Mouse (Mus musculus) ovary, adult 10 weeks (tissue): ENCODE measurements around the gene Eif4h. TPM values are rescaled to one million over a fixed set of nuclear protein-coding genes. Genes with fewer than 3 reads are reported as not detected.

Experiments used
- polyA plus RNA-seq: library from polyadenylated mRNA; stranded (reverse); fragments of 350-450 nt; fragmentation: Illumina TruSeq; extraction: RNeasy Lipid Tissue Mini Kit (QIAGEN cat#74804); gene quantifications from one replicate; pipeline ENCODE4 v1.2.3, GENCODE M21; 2014

Gene Eif4h
- polyA plus RNA-seq: 115 TPM

DNA sequence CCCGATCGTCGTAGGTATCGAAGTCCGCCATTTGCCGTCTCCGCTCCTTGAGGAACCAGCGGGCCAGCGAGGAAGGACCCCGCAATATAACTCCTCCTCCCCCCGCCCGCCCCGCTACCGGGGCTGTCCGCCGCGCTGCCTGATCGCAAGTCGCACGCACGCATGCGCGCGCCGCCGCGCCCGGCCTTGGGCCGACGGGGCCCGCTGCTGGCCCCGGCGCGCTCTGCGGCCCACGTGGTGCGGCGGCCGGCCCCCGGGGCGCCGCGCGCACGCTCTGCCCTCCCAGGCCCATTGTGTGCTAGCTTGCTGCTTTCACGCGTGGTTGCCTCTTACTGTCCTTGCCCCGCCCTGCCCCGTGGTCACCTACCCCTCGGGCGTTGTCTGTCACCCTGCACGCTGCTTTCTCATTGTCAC is at the start of gene Eif4h:
Gene Eif4h (minus strand): TSS at position 222 of the 414 bp plus-strand sequence.

DNA sequence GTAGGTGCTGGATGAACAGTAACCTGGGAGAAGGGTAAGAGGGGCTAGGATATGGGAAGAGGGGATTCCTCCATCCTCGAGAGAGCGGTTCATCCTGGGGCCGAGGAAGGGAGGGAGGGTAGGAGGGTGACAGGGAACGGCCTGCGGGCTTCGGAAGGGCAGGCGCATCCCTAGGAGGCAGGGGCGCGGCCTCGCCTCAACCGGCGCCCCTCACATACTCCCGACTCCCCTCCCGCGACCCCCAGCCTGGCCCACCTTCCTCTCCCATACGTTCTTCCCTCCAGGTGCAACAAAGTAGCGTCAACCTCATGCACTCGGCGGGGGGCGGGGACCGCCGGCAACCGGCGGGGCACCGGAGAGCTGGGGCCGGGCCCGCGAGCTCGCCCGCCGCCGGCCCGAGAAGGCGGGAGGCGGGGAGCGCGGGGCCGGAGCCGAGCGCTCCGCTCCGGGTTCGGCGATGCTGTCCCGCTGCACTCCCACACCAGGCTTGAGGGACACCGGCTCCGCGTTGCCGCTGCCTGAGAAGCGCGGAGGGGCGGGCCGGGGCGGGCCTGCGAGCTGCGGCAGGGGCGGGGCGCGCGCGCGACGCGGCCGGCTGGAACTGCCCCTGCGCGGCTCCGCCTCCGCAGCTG is 48.9 kb upstream of the Eif4h start, which contains the start of gene Limk1:
Gene Limk1 (minus strand): TSS at position 513 of the 632 bp plus-strand sequence.

DNA sequence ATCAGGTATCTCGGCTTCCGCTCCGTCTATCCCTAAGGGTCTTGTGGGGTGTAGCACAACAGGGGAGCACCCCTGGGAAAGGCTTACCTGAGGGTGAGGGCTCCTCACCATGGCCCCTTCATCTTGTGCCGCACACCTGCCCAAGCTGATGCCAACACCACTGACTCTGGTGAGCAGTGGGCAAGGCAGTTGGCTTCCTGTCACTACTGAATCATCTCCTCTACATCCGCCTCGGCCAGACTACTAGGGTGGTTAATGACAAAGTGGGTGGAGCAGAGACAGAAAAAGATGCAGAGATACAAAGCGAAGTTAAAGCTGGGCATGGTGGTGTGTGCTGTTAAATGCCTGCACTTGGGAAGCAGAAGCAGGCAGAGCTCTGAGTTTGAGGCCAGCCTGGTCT is 24.5 kb downstream of the Eif4h start, which contains the start of gene Lat2:
Gene Lat2 (minus strand): TSS at position 224 of the 400 bp plus-strand sequence.

DNA sequence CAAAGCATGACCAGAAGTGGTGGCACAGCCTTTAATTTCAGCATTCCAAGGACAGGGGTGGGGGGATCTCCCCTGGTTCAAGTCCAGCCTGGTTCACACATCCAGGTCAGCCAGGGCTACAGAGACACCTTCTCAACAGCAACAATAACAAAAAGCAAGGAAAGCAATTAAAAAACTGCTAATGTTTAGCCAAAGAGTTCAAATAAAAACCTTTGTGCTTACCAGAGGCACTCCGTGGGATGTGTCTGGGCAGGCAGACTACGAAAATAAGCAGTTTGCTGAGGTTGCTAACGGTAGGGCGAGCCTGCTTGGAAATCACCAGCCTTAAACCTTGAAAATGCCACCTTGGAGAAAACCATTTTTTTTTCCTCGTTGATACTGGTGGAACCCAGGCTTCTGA is 58.1 kb downstream of the Eif4h start, which contains the start of gene Rfc2:
Gene Rfc2 (plus strand): TSS at position 221 of the 400 bp plus-strand sequence.

Other genes starting within 250 kb of the Eif4h start
- gene Gtf2ird1, start 182.8 kb downstream of the Eif4h start, polyA plus RNA-seq: 8.1 TPM
- 0.48 TPM for gene Clip2, start 87.1 kb downstream of the Eif4h start, polyA plus RNA-seq
- not detected for gene Syna, start 79.3 kb downstream of the Eif4h start, polyA plus RNA-seq
- gene Rfc2, start 58.1 kb downstream of the Eif4h start, polyA plus RNA-seq: 7.3 TPM
- gene Lat2, start 24.5 kb downstream of the Eif4h start, polyA plus RNA-seq: 2.7 TPM
- 0.34 TPM for gene Limk1, start 49.1 kb upstream of the Eif4h start, polyA plus RNA-seq
- 3.2 TPM for gene Eln, start 107.8 kb upstream of the Eif4h start, polyA plus RNA-seq